Mouse (Mus musculus) spleen, embryonic (tissue): ENCODE results near the gene Slc10a1.

Experiments used
- CTCF ChIA-PET: fragments of 350-600 bp; sonication (Branson Sonifier 250); formaldehyde crosslinking; loops from one replicate; lab custom pipeline; 2022; lab: Charles Lee

Slc10a1 gene

GRCm38 (mm10) chr12:80968605-80969004 lies at the start of gene Slc10a1:
Slc10a1 (minus strand) TSS chr12:80968705.
- CTCF ChIA-PET = no interaction called here

GRCm38 (mm10) chr12:81017624-81018023 lies 49.1 kb upstream of the Slc10a1 start:
- CTCF ChIA-PET = no interaction called here

DNA sequence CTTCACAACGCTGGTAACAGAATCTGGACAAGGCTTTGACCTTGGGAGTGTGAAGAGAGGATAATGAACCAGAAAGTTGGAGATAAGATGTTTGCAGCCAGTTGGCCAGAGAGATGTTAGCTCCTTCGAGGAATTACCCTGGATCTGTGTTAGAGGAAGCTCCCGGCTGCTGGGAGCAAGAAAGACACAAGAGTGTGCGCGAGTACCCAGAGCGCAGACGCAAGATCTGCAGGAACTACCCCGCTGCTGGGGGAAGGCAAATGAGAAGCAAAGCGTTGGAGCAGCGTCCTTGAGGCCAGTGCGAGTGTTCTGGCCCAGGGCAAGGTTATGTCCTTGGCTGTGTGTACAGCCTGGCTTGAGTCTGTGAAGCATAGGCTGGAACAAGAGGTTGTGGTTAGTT lies 45.0 kb upstream of the Slc10a1 start:
- CTCF ChIA-PET = no interaction called here

DNA sequence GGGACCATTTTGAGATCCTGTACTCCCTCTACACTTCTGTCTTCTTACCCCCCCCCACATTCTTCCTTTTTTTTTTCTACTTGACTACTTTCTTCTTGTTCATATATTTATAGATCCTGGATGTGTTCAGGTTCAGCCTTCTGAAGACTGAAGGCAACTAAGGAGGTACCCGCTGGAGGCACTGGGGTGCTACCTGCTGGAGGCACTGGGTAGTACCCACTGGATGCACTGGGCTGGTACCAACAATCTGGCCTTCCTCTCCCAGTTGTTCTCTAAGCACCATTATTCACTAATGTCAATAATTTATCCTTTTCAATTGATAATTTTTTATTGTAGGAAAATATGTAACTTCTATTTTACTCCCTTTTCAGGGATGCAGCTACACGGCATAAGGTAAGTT lies 43.5 kb upstream of the Slc10a1 start:
- CTCF ChIA-PET = no interaction called here

DNA sequence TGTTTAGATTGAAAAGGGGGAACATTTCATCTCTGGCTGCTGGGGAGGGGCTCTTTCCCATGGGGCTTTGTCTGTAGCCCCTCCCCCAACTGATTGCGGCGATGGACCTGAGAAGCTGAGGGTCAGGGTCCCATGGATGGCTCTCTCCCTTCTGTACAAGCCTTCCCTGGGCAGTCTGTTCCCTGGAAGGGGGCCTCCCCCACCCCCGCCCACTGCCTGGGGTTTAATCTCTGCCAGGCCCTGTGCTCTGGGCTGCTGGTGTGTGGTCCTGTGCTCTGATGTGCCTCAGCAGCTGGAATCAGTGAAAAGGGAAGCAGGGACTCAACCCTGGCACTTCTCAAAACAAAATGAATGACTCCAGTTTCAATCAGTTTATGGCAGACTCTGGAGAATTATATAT lies 41.3 kb upstream of the Slc10a1 start:
- CTCF ChIA-PET = no interaction called here

DNA sequence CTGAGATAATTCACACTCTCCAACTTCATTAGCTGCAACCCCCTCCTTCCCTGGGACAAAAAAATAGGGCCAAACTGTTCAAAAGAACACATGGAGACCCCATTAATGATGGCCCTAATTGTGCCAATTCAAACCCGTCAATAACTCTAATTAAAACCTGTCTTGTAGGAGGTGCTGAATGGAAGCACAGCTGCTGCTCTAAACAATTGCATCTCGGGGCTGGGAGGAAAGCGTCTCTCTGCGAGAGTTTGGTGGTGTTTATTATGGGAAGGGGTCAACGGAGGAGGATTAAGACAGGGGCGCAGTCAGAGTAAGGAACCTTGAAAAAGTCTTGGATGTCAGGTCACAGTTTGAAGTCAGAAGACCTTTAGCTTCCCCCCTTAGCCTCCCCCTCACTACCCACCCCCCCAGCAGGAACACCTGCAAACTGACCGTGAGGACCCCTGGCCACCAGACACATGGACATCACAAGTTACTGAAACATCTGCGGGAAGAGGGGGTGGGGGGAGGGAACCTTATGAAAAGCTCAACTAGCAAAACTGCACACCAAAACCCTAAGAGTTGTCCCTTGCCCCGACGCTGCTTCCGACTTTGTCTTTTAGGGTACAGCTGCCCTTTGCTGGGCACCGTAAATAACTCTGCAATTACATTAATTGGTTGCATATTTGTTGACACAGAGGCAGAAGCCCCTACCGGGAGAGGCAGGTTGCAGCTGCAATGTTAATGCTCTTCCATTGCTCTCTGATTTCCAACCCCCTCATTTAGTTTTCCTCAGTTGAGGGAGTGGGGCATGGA lies 34.5 kb upstream of the Slc10a1 start:
- CTCF ChIA-PET = interaction anchor here (0.7 kb wide), 1 partner anchor 401 kb away, joined by 6 read pairs; no protein-coding TSS in a partner anchor

DNA sequence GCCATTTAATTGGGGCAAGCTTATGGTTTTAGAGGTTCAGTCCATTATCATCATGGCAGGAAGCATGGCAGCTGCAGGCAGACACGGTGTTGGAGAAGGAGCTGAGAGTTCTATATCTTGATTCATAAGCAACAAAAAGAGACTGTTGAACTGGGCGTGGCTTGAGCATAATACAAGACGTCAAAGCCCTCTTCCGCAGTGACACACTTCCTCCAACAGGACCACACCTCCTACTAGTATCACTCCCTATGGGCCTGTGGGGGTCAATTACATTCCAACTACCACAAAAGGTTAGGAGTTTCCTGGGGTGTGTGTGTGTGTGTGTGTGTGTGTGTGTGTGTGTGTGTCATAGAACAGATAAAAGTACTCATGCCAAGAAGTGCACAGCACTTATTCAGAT lies 32.4 kb upstream of the Slc10a1 start:
- CTCF ChIA-PET = no interaction called here

- CTCF ChIA-PET = no interaction called here
Measured at GRCm38 (mm10) chr12:80998528-80999221, 30.2 kb upstream of the Slc10a1 start.

GRCm38 (mm10) chr12:80997652-80998051 lies 29.1 kb upstream of the Slc10a1 start:
- CTCF ChIA-PET = interaction anchor here (0.6 kb wide), 1 partner anchor 160 kb away, joined by 8 read pairs; no protein-coding TSS in a partner anchor

GRCm38 (mm10) chr12:80995326-80995725 lies 26.8 kb upstream of the Slc10a1 start:
- CTCF ChIA-PET = no interaction called here

DNA sequence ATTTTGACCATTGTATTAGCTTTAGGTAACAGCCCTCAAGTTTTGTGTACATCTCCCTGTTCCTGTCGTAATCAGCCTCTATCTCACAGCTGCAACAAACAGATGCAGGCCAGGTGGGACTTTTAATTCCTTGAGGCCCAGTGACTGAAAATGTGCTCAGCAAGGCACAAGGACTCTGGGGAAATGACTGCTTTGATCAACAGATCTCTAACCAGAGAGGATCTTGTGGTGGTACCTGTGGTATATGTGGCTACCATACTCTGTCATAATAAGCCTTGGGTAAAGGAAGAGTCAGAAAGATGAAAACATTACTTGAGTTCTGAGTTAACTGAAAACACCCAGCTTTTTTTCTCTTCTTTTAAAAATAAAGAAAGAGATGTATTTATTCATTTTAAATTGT lies 25.3 kb upstream of the Slc10a1 start:
- CTCF ChIA-PET = no interaction called here

- CTCF ChIA-PET = no interaction called here
Measured at GRCm38 (mm10) chr12:80992540-80993122, 24.1 kb upstream of the Slc10a1 start.

- CTCF ChIA-PET = no interaction called here
Measured at GRCm38 (mm10) chr12:80991806-80992205, 23.3 kb upstream of the Slc10a1 start.

GRCm38 (mm10) chr12:80990901-80991445 lies 22.5 kb upstream of the Slc10a1 start:
- CTCF ChIA-PET = no interaction called here

- CTCF ChIA-PET = no interaction called here
Measured at GRCm38 (mm10) chr12:80988286-80988685, 19.8 kb upstream of the Slc10a1 start.

- CTCF ChIA-PET = no interaction called here
Measured at GRCm38 (mm10) chr12:80986628-80987027, 18.1 kb upstream of the Slc10a1 start.

GRCm38 (mm10) chr12:80983695-80984094 lies 15.2 kb upstream of the Slc10a1 start:
- CTCF ChIA-PET = no interaction called here

- CTCF ChIA-PET = interaction anchor here (1.6 kb wide), 1 partner anchor 200 kb away, joined by 5 read pairs; no protein-coding TSS in a partner anchor
Measured at GRCm38 (mm10) chr12:80982326-80982725, 13.8 kb upstream of the Slc10a1 start.

- CTCF ChIA-PET = no interaction called here
Measured at GRCm38 (mm10) chr12:80975939-80976671, 7.6 kb upstream of the Slc10a1 start.

GRCm38 (mm10) chr12:80971756-80972155 lies 3.3 kb upstream of the Slc10a1 start:
- CTCF ChIA-PET = no interaction called here

DNA sequence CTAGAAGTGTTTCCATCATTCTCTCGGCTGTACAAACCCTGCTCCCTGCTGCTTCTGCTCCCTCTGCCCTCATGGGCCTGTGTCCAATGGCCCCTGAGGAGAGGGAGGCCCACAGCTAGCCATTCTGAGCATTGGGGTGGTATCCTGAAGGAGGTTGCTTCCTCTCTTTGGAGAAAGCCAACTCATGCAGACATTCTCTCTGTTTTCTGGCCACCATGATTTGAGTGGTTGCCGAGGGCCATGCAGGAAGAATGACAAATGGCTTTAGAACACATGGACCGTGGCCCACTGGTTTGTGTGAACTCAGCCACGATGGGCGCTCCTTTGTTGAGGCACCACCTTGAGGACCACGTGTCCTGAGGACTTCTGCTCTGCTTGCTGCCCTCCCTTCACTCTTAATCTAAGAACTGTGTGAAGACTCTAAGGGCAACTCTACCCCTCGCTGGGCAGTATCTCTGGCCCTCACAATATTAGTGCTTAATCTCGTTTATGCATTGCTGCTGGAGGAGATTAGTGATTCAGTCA lies 1.7 kb upstream of the Slc10a1 start:
- CTCF ChIA-PET = no interaction called here
